Mouse (Mus musculus) embryonic fibroblast, embryonic 13.5 days (primary cell): ENCODE data around the gene Abi1. TPM values are rescaled to one million over a fixed set of nuclear protein-coding genes. Genes with fewer than 3 reads are reported as not detected.
A peak's percentile ranks its signal among the peaks of the same experiment; 100 is the strongest.
"Not testable (repeated sequence)": the region's sequence is repeated elsewhere in the genome, so short reads cannot be mapped to it uniquely, and the experiment has no call there.

ENCODE experiments used
- H3K27ac ChIP-seq: 2 replicates; pipeline ENCODE4 v1.5.1; 2012; ENCODE audit warnings: low read length, control low read depth, inconsistent platforms; ENCODE audit not compliant: insufficient read depth
- H3K4me1 ChIP-seq: 2 replicates; pipeline ENCODE4 v1.6.1; 2011; ENCODE audit warnings: low read length; ENCODE audit not compliant: control insufficient read depth, insufficient read depth
- H3K4me3 ChIP-seq: 2 replicates; pipeline ENCODE4 v1.5.1; 2011; ENCODE audit warnings: mild to moderate bottlenecking, control low read depth, low read length; ENCODE audit not compliant: insufficient read depth
- CTCF ChIP-seq: IDR thresholded peaks from 2 replicates; pipeline ENCODE4 v1.5.1; 2011; ENCODE audit warnings: mild to moderate bottlenecking, control low read depth, low read length, moderate library complexity, borderline replicate concordance; ENCODE audit not compliant: insufficient read depth
- POLR2A ChIP-seq: IDR thresholded peaks from 2 replicates; pipeline ENCODE4 v1.6.1; 2011; ENCODE audit warnings: low read depth, mild to moderate bottlenecking, control low read depth, low read length, moderate library complexity
- polyA plus RNA-seq: library from polyadenylated mRNA; stranded (reverse); fragments of >200 nt; gene quantifications from 2 replicates; pipeline ENCODE4 v1.2.4, GENCODE M21; 2011; ENCODE audit warnings: low read depth; ENCODE audit not compliant: missing spikeins, insufficient read length

Abi1 gene
- polyA plus RNA-seq, 1 experiment = 135 TPM

GRCm38 (mm10) chr2:22933556-22933955 is 106.5 kb downstream of the Abi1 start:
- Histone ChIP-seq H3K4me3 (no peak overlapping the region), H3K4me1 (no peaks in the 10 kb centered on the region), H3K27ac (no peak overlapping the region)
- TF ChIP-seq POLR2A = no peak
- TF ChIP-seq CTCF = no peak

- H3K27ac ChIP-seq = no peak overlapping the region
- H3K4me3 ChIP-seq = no peak overlapping the region
- no peak for TF ChIP-seq POLR2A
- TF ChIP-seq CTCF = no peak
- H3K4me1 ChIP-seq = no peaks in the 10 kb centered on the region
These were observed 111.8 kb downstream of the Abi1 start for GRCm38 (mm10) chr2:22928259-22928658.

GRCm38 (mm10) chr2:22925911-22926310 is 114.1 kb downstream of the Abi1 start:
- H3K4me1 ChIP-seq, H3K27ac ChIP-seq, H3K4me3 ChIP-seq: not testable (repeated sequence)

- Histone ChIP-seq H3K27ac (no peak overlapping the region), H3K4me3 (no peak overlapping the region), H3K4me1 (no peaks in the 10 kb centered on the region)
- no peak for TF ChIP-seq CTCF
- no peak for TF ChIP-seq POLR2A
These were observed 121.4 kb downstream of the Abi1 start for GRCm38 (mm10) chr2:22918651-22919050.

GRCm38 (mm10) chr2:22914421-22914820 is 125.6 kb downstream of the Abi1 start:
- H3K27ac ChIP-seq = no peak overlapping the region
- TF ChIP-seq POLR2A (no peak), CTCF (no peak)
- H3K4me1 ChIP-seq = no peaks in the 10 kb centered on the region
- no peak overlapping the region for H3K4me3 ChIP-seq

- no peak overlapping the region for H3K27ac ChIP-seq
- TF ChIP-seq CTCF (no peak), POLR2A (no peak)
- H3K4me3 ChIP-seq = no peak overlapping the region
These were observed 136.1 kb downstream of the Abi1 start for GRCm38 (mm10) chr2:22903947-22904346.

GRCm38 (mm10) chr2:22895282-22896273 is 144.5 kb downstream of the Abi1 start, which contains the start of gene Pdss1:
Pdss1 (plus strand) TSS chr2:22895522.
- TF ChIP-seq CTCF = no peak
- TF ChIP-seq POLR2A = peak; percentile 79
- Histone ChIP-seq H3K4me3 (peak within 1 kb of the TSS; percentile 97), H3K4me1 (no peaks in the 10 kb centered on the region), H3K27ac (peak within 1 kb of the TSS; percentile 39)

More at GRCm38 (mm10) chr2:22903947-22904346, 136.1 kb downstream of the Abi1 start:
- H3K4me1 ChIP-seq = no peaks in the 10 kb centered on the region

GRCm38 (mm10) chr2:22894932-22895281 is 145.1 kb downstream of the Abi1 start:
- TF ChIP-seq CTCF (no peak), POLR2A (no peak)
- Histone ChIP-seq H3K4me3 (peak overlapping the region; percentile 97), H3K27ac (peak overlapping the region; percentile 39), H3K4me1 (no peaks in the 10 kb centered on the region)

Other genes with a start within 250 kb of the Abi1 start
- gene Pdss1, start 144.7 kb downstream of the Abi1 start, polyA plus RNA-seq = 10.7 and 15.1 TPM in 2 replicates
- gene Acbd5, start 27.9 kb upstream of the Abi1 start, polyA plus RNA-seq = 40.7 and 48.6 TPM in 2 replicates
- gene Mastl, start 115.8 kb upstream of the Abi1 start, polyA plus RNA-seq = 17.4 and 20.5 TPM in 2 replicates
- gene Yme1l1, start 116.1 kb upstream of the Abi1 start, polyA plus RNA-seq = 94.2 and 102 TPM in 2 replicates
- gene 4931423N10Rik, start 167.2 kb upstream of the Abi1 start, polyA plus RNA-seq = not detected in 2 replicates